Mouse (Mus musculus): ENCODE measurements around the gene Nit2.

The Nit2 gene

DNA sequence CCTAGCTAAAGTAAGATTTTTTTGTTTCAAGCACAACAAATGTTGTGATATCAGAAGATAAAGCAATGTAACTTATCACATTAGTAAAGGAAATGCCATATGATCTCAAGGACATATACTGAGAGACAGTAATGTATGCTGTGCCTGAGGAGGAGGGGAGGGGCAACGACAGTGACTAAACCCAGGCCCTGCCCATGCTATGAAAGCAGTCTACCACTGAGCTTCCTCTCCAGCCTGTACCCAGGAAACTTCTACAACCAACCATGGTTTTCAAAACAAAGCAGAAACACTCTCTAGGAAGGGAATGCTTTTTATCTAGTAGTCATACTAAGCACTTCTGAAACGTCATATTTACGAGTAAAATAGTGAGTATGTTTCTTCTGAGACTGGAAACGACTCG, 4.3 kb downstream of the Nit2 start:
- no peak for DNase-seq (ENCODE audit: low spot score in 2 of 2)

DNA sequence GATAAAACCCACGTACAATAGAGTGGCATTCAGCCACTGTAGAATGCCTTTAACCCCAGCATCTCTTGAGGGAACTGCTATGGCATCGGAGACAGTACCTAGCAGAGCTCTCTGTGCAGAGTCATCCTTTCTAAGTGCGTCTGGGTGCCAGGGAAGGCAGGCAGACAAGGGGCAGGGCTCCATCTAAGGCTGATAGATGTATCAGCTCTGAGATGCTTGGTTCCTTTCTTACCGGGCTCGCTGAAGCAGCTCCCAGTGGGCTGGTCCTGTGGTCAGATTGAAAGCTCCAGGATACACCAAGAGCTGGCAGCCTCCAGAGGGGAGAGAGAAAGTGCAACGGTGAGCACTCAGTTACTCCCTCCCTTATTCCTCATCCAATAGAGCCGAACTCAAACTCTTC, 7.3 kb downstream of the Nit2 start:
- no peak for DNase-seq (ENCODE audit: low spot score in 2 of 2)

DNA sequence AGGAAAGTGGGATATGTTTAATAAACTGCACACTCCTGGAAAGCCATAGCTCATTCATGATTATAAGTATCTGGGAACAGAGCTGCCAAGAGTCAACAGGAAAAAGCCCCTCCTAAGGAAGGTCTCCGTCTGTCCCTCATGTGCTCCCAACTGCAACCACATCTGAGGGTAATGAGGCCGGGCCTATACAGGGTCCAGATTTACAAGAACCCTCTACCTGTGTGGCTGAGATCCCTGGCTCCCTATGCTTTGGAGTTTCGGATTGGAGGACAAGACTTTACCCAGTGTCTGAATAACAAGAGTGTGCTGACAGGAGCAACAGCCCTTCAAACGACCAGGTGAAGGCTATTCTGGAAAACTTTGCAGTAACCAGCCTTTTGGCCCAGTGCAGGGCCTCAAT, 9.4 kb downstream of the Nit2 start:
- no peak for DNase-seq (ENCODE audit: low spot score in 2 of 2)

DNA sequence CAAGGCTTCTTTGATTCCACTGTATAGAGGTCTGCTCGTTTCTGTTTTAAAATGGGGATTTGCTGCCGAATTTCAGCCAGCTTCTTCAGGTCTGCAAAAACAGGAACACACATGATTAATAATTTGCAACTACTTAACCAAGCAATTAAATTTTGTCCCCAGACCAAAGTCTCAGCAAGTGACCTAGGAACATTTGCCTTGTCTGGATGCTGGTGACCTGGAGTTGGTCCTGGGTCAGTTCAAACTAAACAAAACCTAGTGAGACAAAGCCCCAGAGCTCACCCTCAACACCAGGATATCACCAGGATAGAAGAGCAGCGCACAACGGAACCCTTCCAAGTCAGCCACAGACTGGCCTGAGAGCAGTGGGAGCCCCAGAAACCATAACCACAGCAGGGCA, 10.1 kb downstream of the Nit2 start:
- DNase-seq (ENCODE audit: low spot score in 2 of 2), result no peak

DNA sequence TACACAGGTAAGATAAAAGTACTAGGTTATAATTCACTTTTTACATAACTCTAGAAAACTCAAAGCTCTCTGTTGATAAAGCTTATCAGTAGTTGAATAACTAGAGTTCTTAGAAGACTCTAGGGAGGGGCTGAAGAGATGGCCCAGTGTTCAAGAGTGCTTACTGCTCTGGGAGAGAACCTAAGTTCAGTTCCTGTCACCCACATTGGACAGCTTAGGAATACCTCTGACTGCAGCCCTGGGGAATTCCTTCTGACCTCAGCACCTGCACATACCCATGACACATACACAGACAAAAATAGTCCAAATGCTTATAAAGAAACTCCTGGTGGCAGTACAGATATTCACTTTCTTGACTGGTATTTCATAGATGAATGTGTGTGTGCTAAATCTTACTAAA, 11.2 kb downstream of the Nit2 start:
- no peak for DNase-seq (ENCODE audit: low spot score in 2 of 2)

DNA sequence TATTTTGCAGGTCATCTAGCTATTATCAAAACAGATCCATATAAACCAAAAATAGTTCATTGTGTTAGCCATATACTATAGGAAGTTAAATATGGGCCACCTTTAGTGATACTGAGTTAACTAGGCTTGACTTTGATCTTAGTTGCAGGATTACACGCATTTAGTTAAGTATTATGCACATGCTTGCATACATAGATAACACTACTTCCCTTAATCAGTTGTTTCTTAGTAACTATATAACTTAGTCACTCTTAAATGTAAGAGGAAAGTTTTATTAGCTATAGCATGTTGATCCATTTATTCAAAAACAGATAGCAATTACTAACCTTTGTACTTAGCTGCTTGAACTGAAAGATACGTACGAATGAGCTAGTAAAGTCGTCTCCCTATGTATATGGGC, 15.7 kb downstream of the Nit2 start:
- no peak for DNase-seq (ENCODE audit: low spot score in 2 of 2)

DNA sequence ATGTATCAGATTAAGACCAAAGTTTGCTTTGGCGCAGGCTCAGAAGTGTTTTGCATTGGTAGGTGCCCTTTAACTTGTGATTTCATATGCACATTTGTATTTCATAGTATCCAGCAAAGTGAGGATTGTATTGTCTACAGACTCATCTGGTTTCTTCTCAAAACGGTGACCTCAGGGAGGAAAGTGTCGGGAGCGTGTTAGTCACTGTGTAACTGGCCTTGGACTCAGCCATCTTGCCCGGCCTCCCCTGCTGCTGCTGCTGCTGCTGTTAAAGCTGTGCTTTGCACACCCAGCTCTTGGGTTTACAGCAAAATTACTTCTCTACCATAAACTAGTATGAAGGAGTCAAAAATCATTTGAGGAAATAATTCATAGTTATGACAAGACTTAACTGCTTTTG, 22.4 kb downstream of the Nit2 start:
- no peak for DNase-seq (ENCODE audit: low spot score in 2 of 2)

DNA sequence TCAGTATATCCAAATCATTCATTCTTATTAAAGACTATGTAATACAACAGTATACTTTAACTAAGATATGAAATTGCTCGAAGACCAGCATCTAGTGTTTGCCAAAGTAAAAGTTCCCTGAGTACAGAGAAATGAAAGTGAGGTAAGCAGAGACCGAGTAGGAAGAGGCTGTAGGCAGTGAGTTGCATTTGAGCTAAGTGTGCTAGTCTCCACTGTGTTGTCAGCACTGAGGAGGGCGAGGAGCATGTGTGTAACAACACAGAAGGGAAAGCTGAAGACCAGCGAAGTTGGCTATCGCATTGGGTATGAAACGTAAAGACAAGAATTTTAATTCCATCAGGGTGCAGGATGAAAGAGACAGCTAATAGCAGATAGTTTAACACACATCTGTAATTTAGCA, 33.5 kb downstream of the Nit2 start:
- no peak for DNase-seq (ENCODE audit: low spot score in 2 of 2)

DNA sequence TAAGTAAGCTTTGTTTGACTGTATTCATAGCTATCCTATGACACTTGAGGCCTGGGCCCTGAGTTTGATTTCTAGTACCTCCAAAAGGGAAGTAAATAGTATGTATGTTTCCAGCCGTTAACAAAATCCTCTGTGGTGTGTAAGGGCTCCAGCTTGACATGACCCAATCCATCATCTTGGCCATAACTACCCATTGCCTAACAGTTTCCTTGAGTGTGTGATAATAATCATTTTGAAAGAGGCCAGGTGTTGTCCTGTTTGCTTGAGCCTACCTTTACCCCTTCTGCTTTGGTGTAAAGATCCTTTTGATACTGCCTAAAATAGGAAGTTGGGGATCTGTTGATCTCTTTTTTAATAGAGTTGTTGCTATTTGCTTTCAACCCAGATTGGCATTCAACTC, 34.8 kb downstream of the Nit2 start:
- no peak for DNase-seq (ENCODE audit: low spot score in 2 of 2)

DNA sequence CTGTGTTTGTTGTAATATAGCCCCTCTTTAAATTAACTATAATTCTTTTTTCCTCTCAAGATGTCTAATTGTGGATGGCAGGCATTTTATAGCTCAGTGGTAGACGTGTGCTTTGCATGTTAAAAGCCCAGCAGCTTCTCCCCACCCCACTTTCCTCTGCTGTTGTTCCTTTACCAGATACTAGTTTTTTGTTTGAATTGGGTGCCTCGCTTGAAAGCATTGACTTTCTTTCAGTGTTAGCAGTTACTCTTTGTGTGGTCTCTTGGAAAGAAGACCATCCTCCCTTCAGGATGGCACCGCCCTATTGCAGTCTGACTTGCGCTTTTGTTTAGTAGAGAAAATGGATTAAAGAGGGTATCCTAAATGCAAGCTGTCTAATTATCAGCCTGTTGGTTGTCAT, 35.6 kb downstream of the Nit2 start:
- no peak for DNase-seq (ENCODE audit: low spot score in 2 of 2)

DNA sequence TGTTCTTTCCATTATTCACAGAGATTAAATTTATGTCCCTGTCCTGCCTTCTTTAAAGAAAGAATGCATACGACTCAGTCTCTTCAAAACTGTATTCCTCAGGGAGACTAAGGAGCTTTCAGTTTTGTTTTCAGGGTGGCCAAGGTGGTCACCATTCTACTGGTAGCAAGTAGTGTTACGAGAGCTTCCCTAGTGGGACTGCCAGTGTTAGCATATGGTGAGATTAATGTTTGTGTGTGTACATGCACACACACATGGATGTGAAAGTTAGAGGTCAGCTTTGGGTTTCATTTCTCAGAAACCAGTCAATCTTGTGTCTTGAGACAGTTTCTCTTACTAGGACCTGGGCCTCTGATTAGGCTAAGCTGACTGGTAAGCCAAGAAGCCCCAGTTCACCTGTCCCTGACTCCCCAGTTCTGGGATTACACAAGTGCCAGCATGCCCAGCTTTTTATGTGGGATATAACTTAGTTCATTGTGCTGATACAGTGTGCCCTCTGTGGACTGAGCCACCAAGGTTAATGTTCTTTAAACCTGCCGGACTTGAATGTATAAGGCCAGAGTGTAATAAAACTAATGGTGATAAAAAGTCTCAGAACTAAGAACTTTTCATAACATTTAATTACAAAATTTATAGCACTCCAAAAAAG, 36.3 kb downstream of the Nit2 start:
- DNase-seq (ENCODE audit: low spot score in 2 of 2), result no peak

DNA sequence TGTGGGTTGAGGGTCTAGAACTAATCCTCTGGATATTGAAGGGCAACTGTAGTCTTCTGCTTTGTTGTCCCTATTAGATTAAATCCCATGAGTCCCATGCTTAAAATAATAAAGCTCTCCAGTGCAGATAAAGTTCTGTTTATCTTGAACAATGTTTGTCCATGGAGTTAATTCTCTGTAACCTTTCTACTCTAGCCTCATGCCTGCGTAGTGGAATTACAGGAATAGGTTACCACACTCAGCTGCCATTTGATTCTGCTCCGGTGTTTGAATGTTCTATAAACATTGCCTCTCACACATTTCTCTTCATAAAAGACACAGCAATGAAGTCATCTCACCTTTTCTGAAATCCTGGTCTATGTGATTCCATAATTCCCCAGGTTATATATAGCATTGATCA, 39.3 kb downstream of the Nit2 start:
- DNase-seq (ENCODE audit: low spot score in 2 of 2), result no peak

DNA sequence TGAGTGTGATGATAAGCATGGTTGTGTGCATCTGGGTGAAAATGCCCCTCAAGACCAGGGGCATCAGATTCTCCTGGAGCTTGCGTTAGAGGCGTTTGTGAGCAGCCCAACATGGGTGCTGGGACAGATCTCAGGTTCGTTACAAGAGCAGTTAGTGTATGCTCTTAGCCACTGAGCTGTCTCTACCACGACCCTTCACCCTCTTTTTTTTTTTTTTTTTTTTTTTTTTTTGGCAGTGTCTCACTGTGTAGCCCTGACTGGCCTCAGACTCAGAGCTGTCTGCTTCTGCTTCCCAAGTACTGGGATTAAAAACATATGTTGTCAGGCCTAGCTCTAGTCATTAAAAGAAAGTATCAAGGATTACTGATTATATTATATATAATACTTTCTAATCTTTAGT, 40.9 kb downstream of the Nit2 start:
- no peak for DNase-seq (ENCODE audit: low spot score in 2 of 2)

DNA sequence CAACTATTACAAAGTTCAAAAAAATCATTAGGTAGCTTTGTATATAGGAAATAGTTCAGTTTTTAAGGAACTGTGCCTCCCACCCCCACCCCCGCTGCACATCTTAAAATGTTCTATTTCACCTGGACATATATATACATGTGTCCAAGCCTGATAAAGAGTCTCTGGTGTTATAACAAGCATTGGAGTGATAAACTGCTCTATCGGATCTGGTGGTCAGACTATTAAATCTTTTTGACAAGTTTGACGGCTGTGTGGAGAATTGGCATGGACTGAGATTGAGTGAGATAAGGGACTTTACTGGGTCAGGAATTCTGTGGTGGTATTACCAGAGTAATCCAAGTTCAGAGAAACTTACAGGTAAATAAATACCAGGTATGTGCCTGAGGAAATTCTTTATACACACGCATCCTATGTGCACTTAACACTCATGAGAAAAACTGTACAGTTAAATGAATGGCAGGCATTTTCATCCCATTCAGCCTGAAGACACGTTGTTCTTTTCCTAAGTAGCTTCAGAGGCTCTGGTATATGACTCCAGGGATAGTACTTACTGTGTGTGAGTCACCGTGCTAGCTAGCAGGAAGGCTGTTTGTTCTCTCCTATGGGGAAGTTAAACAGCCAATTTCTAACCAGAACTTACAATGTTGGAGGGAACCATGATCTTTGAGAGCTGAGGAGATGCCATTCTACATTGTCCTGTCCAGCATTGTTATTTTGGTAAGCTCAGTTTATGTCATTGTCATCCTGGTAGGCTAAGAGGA, 44.3 kb downstream of the Nit2 start:
- no peak for DNase-seq (ENCODE audit: low spot score in 2 of 2)

DNA sequence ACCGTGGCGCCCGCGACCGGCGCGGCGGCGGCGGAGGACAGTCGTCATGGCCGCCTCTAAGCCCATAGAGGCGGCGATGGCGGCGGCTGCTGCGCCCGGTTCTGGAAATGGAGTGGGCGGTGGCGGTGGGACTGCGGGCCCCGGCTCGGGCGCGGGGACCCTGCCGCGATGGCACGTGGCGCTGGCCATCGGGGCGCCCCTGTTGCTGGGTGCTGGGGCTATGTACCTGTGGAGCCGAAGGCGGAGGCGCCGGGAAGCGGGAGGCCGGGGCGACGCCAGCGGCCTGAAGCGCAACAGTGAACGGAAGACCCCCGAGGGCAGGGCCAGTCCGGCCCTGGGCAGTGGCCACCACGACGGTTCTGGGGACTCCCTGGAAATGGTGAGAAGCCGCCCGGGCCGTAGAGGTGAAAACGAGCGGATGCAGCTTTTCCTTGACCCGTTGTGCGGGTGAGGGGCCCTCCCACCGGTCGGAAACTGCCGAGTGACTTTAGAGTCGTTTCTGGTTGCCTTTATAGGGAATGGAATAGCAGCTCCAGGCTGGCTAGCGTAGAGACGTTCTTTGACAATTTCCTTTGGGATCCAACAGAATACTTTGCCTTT, 45.2 kb downstream of the Nit2 start:
- peak in 1 of 2 experiments; percentile 19 for DNase-seq (ENCODE audit: low spot score in 2 of 2)

DNA sequence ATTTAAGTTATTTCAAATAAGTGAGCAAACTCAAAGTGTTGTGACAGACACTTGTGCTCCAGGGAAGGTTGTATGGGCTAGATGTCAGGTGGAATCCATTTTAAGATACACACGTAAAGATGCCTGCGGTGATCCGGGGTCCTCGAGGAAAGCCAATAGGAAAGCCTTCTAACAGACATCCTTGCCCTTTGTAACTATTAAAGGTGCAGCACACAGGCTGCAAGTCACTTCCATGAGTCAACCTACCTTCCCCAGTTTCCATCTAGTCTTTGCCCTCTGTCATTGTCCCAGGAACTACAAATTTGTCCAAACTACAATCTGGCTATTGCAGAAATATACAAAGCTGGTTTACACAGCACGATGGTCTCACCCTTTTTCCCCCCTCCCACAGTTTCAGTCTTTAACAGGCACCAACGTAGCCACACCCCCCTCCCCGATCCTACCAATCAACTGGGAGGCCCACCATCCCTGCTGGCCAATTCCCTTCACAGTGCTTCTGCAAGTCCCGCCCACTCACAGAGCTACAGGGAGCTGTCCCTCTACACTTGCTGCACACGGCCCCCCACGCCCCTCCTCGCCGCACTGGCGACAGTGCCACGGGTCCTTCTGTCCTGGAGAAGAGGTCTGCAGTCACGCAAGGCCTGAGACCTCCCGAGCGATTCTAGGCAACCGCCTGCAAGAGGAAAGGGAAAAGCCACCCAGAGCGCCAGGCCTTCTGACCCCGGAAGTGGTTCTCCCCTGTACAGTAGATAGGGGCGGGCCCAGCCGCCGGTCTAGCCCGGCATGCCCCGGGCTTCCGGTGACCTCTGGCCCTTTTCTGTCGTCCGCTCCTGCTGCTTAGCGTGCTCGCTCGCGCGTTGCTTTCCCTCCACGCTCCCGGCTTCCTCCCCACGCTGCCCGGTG, 46.0 kb downstream of the Nit2 start, which contains the start of gene Tomm70a:
Tomm70a (plus strand) TSS at position 791 of the 903 bp plus-strand sequence.
- peak; percentile 74 to 88 for DNase-seq (ENCODE audit: low spot score in 2 of 2)

DNA sequence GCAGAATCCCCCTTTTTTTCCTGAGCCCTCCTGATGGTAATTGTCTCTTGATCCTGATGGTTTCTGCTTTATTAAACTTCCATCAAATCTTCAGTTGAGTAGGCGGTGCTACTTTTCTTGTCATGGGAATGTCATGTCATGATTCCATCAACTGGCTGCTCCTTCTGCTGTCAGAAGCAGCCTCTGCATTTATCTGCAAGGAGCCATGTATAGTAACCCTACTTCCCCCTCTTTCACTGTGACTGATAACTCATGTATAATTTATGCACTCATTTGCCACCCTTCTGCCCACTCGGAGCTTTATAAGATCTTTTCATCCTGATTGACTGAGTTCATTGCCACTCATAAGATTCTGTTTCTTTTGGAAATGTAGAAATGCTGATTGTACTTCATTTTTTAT, 49.6 kb downstream of the Nit2 start:
- DNase-seq (ENCODE audit: low spot score in 2 of 2), result no peak

DNA sequence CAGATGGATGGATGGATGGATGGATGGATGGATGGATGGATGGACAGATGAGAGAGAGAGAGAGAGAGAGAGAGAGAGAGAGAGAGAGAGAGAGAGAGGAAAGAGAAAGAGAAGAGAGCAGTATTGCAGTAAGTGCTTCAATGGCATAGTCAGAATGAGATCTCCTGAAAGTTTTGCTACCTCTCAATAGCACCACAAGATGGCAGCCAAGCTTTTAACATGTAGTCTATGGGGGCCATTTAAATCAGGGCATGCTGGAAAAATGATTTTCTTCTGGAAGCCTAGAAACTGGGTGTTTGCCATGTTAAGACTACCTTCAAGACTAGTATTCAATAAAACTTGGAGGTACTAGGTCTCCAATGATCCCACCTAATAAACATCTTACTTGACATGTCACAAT, 51.1 kb downstream of the Nit2 start:
- no peak for DNase-seq (ENCODE audit: low spot score in 2 of 2)

All from cerebellum, postnatal 4 days (tissue).